Mouse (Mus musculus) embryonic fibroblast, embryonic 13.5 days (primary cell): ENCODE results near the gene Fga.

Source experiments
- CTCF ChIP-seq: IDR thresholded peaks from 2 replicates; pipeline ENCODE4 v1.5.1; 2011; ENCODE audit warnings: mild to moderate bottlenecking, control low read depth, low read length, moderate library complexity, borderline replicate concordance; ENCODE audit not compliant: insufficient read depth
- POLR2A ChIP-seq: IDR thresholded peaks from 2 replicates; pipeline ENCODE4 v1.6.1; 2011; ENCODE audit warnings: low read depth, mild to moderate bottlenecking, control low read depth, low read length, moderate library complexity

- TF ChIP-seq CTCF (no peak), POLR2A (no peak)
These were observed 20.8 kb downstream of the Fga start for GRCm38 (mm10) chr3:83046649-83047048.
